Mouse (Mus musculus) hindbrain, embryonic 14.5 days (tissue): ENCODE results near the gene Foxn3. TPM values are rescaled to one million over a fixed set of nuclear protein-coding genes. Genes with fewer than 3 reads are reported as not detected.

Experiments used
- ATAC-seq: fragments of 200-750 bp; cut with Nextera tagmentation; 2 replicates; pipeline ENCODE4 v1.8.0; 2017; ENCODE audit warnings: moderate number of reproducible peaks, mild to moderate bottlenecking, moderate TSS enrichment, moderate library complexity; ENCODE audit not compliant: low FRiP score
- DNase-seq: peaks from one replicate; pipeline ENCODE4 v3.0.0-alpha.2; 2015; ENCODE audit warnings: low spot score
- H3K27ac ChIP-seq: fragments of 300-500 bp; sonication (generic); 2 replicates; pipeline ENCODE4 v1.5.1; 2014; ENCODE audit warnings: mild to moderate bottlenecking, moderate library complexity
- H3K27me3 ChIP-seq: fragments of 300-500 bp; sonication (generic); 2 replicates; pipeline ENCODE4 v1.6.1; 2014; ENCODE audit warnings: mild to moderate bottlenecking, low read length, mixed read lengths; ENCODE audit not compliant: control insufficient read depth, insufficient read depth
- H3K36me3 ChIP-seq: fragments of 300-500 bp; sonication (generic); replicated peaks from 2 replicates; pipeline ENCODE4 v1.6.1; 2014; ENCODE audit not compliant: control insufficient read depth, insufficient read depth
- H3K4me1 ChIP-seq: fragments of 300-500 bp; sonication (generic); replicated peaks from 2 replicates; pipeline ENCODE4 v1.6.1; 2014; ENCODE audit warnings: antibody characterized with exemption, low read length, mixed read lengths; ENCODE audit not compliant: control insufficient read depth, insufficient read depth
- H3K4me2 ChIP-seq: fragments of 300-500 bp; sonication (generic); replicated peaks from 2 replicates; pipeline ENCODE4 v1.6.1; 2014; ENCODE audit warnings: mild to moderate bottlenecking, moderate library complexity
- H3K4me3 ChIP-seq: fragments of 300-500 bp; sonication (generic); replicated peaks from 2 replicates; pipeline ENCODE4 v1.5.1; 2014; ENCODE audit warnings: mild to moderate bottlenecking, low read length
- H3K9ac ChIP-seq: fragments of 300-500 bp; sonication (generic); 2 replicates; pipeline ENCODE4 v1.6.1; 2014
- H3K9me3 ChIP-seq: fragments of 300-500 bp; sonication (generic); 2 replicates; pipeline ENCODE4 v1.6.1; 2016; ENCODE audit warnings: low read length; ENCODE audit not compliant: control insufficient read depth
- WGBS: fragments of 180-500 bp; shearing (Covaris S2); extraction: QIAGEN DNeasy Blood & Tissue Kit; methylation state at CpG from one replicate; pipeline ENCODE4 v1.1.7; 2014; 5-methylcytosine and 5-hydroxymethylcytosine counted together
- polyA plus RNA-seq: library from polyadenylated mRNA; unstranded; fragments of >200 nt; fragmentation: Nextera tagmentation; extraction: Ambion mirVana; gene quantifications from 2 replicates; pipeline ENCODE4 v1.2.1, GENCODE M21; 2014

Gene Foxn3
- polyA plus RNA-seq, 1 experiment from 2014 or later, result 84.9 TPM

GRCm38 (mm10) chr12:99518126-99518525, 45.3 kb downstream of the Foxn3 start:
- H3K27ac ChIP-seq, result no peak overlapping the region
- H3K9ac ChIP-seq, result no peak overlapping the region
- no peak overlapping the region for H3K4me2 ChIP-seq
- no peak overlapping the region for H3K4me3 ChIP-seq
- H3K4me1 ChIP-seq, result peaks cover 16% of the 10 kb centered on the region
- DNase-seq, result no peak
- no peaks in the 10 kb centered on the region for H3K36me3 ChIP-seq
- no peaks in the 10 kb centered on the region for H3K27me3 ChIP-seq
- H3K9me3 ChIP-seq, result no peaks in the 10 kb centered on the region
- WGBS, result 89% methylated on average over 12 of the region's 12 CpGs
- no peak for ATAC-seq

DNA sequence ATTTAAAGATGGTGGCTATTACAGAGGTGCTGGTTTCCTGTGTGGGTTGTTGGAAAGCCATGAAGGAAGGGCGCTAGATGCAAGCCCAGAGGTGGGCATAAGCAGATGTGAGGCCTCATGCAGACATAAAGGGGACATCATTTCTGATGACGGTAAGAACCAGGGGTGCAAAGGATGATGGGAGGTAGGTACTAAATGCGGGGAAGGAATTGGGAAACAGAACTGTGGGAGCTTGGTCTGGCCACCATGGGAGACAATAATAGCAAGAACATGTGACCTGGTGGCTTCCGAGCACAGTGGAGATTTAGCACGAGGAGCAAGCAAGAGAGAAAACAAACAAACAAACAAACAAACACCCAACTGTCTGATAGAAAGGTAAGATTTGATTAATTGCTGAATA, 46.1 kb downstream of the Foxn3 start:
- peaks cover 16% of the 10 kb centered on the region for H3K4me1 ChIP-seq
- ATAC-seq (no peak), DNase-seq (no peak)
- H3K9ac ChIP-seq, result no peak overlapping the region
- no peaks in the 10 kb centered on the region for H3K9me3 ChIP-seq
- H3K4me2 ChIP-seq, result no peak overlapping the region
- H3K4me3 ChIP-seq, result no peak overlapping the region
- WGBS, result 93% methylated on average over 5 of the region's 5 CpGs
- H3K36me3 ChIP-seq, result no peaks in the 10 kb centered on the region
- H3K27me3 ChIP-seq, result no peaks in the 10 kb centered on the region
- no peak overlapping the region for H3K27ac ChIP-seq

GRCm38 (mm10) chr12:99515481-99515880, 47.9 kb downstream of the Foxn3 start:
- no peak for ATAC-seq
- Histone ChIP-seq H3K4me2 (no peak overlapping the region), H3K9me3 (no peaks in the 10 kb centered on the region), H3K27ac (no peak overlapping the region), H3K4me3 (no peak overlapping the region), H3K36me3 (no peaks in the 10 kb centered on the region), H3K27me3 (no peaks in the 10 kb centered on the region), H3K9ac (no peak overlapping the region), H3K4me1 (peaks cover 16% of the 10 kb centered on the region)
- no peak for DNase-seq
- whole genome bisulfite sequencing, result 73% methylated on average over 3 of the region's 3 CpGs

- Histone ChIP-seq H3K27me3 (no peaks in the 10 kb centered on the region), H3K4me2 (no peak overlapping the region), H3K9ac (no peak overlapping the region), H3K36me3 (no peaks in the 10 kb centered on the region), H3K9me3 (no peaks in the 10 kb centered on the region), H3K4me1 (no peaks in the 10 kb centered on the region), H3K27ac (no peak overlapping the region), H3K4me3 (no peak overlapping the region)
- ATAC-seq, result no peak
- DNase-seq, result no peak
- WGBS, result 80% methylated on average over 5 of the region's 5 CpGs
Observed at GRCm38 (mm10) chr12:99511644-99512043, 51.7 kb downstream of the Foxn3 start.

DNA sequence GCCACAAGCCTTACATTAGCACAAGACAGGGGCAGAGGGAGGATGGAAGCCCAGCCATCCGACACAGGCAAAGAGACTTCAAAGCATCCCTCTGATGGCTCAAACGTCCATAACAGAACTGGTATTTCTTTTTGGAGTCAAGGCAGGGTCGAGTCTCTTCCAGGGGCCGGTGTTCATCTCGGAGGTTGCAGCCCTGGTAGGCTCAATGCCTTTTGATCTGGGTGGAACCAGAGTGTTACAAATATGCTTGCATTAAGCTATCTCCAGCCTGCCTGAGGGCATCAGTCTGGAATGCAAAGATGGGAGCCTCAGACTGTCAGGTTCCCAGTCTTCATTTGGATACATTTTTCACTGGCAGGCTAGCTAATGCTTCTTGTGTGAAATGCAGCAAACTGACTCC, 52.6 kb downstream of the Foxn3 start:
- H3K27ac ChIP-seq, result no peak overlapping the region
- ATAC-seq, result no peak
- no peak overlapping the region for H3K9ac ChIP-seq
- H3K4me1 ChIP-seq, result no peaks in the 10 kb centered on the region
- no peak for DNase-seq
- no peaks in the 10 kb centered on the region for H3K36me3 ChIP-seq
- H3K4me3 ChIP-seq, result no peak overlapping the region
- 48% methylated on average over 5 of the region's 5 CpGs for WGBS
- no peak overlapping the region for H3K4me2 ChIP-seq
- no peaks in the 10 kb centered on the region for H3K27me3 ChIP-seq
- no peaks in the 10 kb centered on the region for H3K9me3 ChIP-seq

GRCm38 (mm10) chr12:99502225-99502624, 61.2 kb downstream of the Foxn3 start:
- no peaks in the 10 kb centered on the region for H3K27me3 ChIP-seq
- H3K36me3 ChIP-seq, result no peaks in the 10 kb centered on the region
- WGBS, result 97% methylated on average over 4 of the region's 4 CpGs
- no peaks in the 10 kb centered on the region for H3K9me3 ChIP-seq
- no peak overlapping the region for H3K4me2 ChIP-seq
- H3K4me3 ChIP-seq, result no peak overlapping the region
- peaks cover 12% of the 10 kb centered on the region; the same call in 1 of the 2 replicates for H3K4me1 ChIP-seq
- H3K27ac ChIP-seq, result no peak overlapping the region
- ATAC-seq (no peak), DNase-seq (no peak)
- no peak overlapping the region for H3K9ac ChIP-seq

GRCm38 (mm10) chr12:99498978-99499694, 64.2 kb downstream of the Foxn3 start:
- whole genome bisulfite sequencing, result 31% methylated on average over 9 of the region's 9 CpGs
- no peak overlapping the region for H3K9ac ChIP-seq
- peak; percentile 75; the same call in 1 of the 2 replicates for ATAC-seq
- DNase-seq, result peak; percentile 66
- H3K4me3 ChIP-seq, result no peak overlapping the region
- H3K9me3 ChIP-seq, result no peaks in the 10 kb centered on the region
- no peaks in the 10 kb centered on the region for H3K27me3 ChIP-seq
- H3K36me3 ChIP-seq, result no peaks in the 10 kb centered on the region
- peak overlapping the region; percentile 45 for H3K4me2 ChIP-seq
- peaks cover 12% of the 10 kb centered on the region; the same call in 1 of the 2 replicates for H3K4me1 ChIP-seq
- H3K27ac ChIP-seq, result peak overlapping the region; percentile 57; the same call in 1 of the 2 replicates

DNA sequence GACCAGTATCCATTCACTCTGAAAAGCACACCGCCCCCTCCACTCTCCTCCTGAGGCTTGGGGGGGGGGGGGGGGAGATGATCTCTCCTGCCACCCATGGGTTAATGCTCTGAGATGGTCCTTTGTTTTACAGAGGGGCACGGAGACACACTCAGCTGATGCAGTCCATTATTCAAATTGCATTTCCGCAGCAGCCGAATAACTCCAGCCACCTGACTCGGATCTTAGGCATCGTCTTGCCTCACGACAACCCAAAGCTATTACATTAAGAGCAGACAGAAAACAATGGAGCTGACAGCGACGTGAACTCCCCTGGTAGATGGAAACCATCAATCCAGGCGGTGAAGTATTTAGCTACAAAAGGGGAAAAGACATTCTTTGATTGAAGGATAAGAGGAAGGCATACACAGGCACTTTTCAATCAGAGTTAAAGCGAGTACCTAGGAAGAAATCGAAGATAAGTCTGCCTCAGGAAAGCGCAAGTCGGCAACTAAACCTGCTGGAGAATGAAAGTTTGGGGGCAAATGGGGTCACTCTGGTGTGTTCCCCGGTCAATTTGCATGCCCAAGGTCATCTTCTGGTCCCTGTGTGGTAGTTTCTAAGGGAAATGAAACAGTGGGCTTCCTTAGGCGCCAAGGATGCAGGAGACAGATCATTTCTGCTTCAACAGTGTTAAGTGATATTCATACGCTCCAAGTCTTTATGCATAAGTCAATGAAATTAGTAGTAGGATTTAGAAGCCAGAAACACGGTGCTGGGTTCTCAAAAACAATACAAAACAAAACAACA, 65.0 kb downstream of the Foxn3 start:
- DNase-seq, result peak; percentile 33
- peak overlapping the region; percentile 45 for H3K4me2 ChIP-seq

GRCm38 (mm10) chr12:99496945-99497344, 66.4 kb downstream of the Foxn3 start:
- peaks cover 12% of the 10 kb centered on the region; the same call in 1 of the 2 replicates for H3K4me1 ChIP-seq
- DNase-seq, result no peak
- 84% methylated on average over 3 of the region's 3 CpGs for WGBS

More for the DNA sequence above, 65.0 kb downstream of the Foxn3 start:
- Histone ChIP-seq H3K4me3 (peak overlapping the region; percentile 4; the same call in 1 of the 2 replicates), H3K36me3 (no peaks in the 10 kb centered on the region), H3K9me3 (no peaks in the 10 kb centered on the region), H3K9ac (peak overlapping the region; percentile 41), H3K27ac (peak overlapping the region; percentile 57; the same call in 1 of the 2 replicates), H3K4me1 (peaks cover 12% of the 10 kb centered on the region; the same call in 1 of the 2 replicates), H3K27me3 (no peaks in the 10 kb centered on the region)
- WGBS, result 19% methylated on average over 18 of the region's 18 CpGs
- 0 out of 2 replicates have a peak, but pooled peaks have one; percentile 27 for ATAC-seq

More at GRCm38 (mm10) chr12:99496945-99497344, 66.4 kb downstream of the Foxn3 start:
- Histone ChIP-seq H3K4me2 (no peak overlapping the region), H3K9me3 (no peaks in the 10 kb centered on the region), H3K27ac (no peak overlapping the region), H3K27me3 (no peaks in the 10 kb centered on the region), H3K4me3 (no peak overlapping the region), H3K36me3 (no peaks in the 10 kb centered on the region), H3K9ac (no peak overlapping the region)
- ATAC-seq, result no peak
